Mouse (Mus musculus) stomach, embryonic 14.5 days (tissue): ENCODE results near the gene Malrd1. TPM values are rescaled to one million over a fixed set of nuclear protein-coding genes. Genes with fewer than 3 reads are reported as not detected.
A peak's percentile ranks its signal among the peaks of the same experiment; 100 is the strongest.

Source experiments
- ATAC-seq: fragments of 200-750 bp; cut with Nextera tagmentation; 2 replicates; pipeline ENCODE4 v1.8.0; 2017; ENCODE audit warnings: low read depth, moderate TSS enrichment; ENCODE audit not compliant: insufficient number of reproducible peaks, insufficient read depth, low FRiP score
- H3K27ac ChIP-seq: fragments of 300-500 bp; sonication (generic); 2 replicates; pipeline ENCODE4 v1.5.1; 2014; ENCODE audit warnings: mild to moderate bottlenecking, low read length, moderate library complexity, mixed read lengths
- H3K27me3 ChIP-seq: fragments of 300-500 bp; sonication (generic); 2 replicates; pipeline ENCODE4 v1.6.1; 2014; ENCODE audit warnings: low read length, control low read depth, mixed read lengths; ENCODE audit not compliant: control insufficient read depth, insufficient read depth
- H3K36me3 ChIP-seq: fragments of 300-500 bp; sonication (generic); 2 replicates; pipeline ENCODE4 v1.6.1; 2014; ENCODE audit warnings: mild to moderate bottlenecking, control low read depth, low read length, moderate library complexity, mixed read lengths; ENCODE audit not compliant: control insufficient read depth, insufficient read depth
- H3K4me1 ChIP-seq: fragments of 300-500 bp; sonication (generic); 2 replicates; pipeline ENCODE4 v1.6.1; 2014; ENCODE audit warnings: low read length, control low read depth, mixed read lengths; ENCODE audit not compliant: control insufficient read depth, insufficient read depth
- H3K4me2 ChIP-seq: fragments of 300-500 bp; sonication (generic); replicated peaks from 2 replicates; pipeline ENCODE4 v1.6.1; 2014; ENCODE audit warnings: low read depth, low read length, control low read depth
- H3K4me3 ChIP-seq: fragments of 300-500 bp; sonication (generic); 2 replicates; pipeline ENCODE4 v1.5.1; 2014; ENCODE audit warnings: low read depth, low read length, control low read depth
- H3K9ac ChIP-seq: fragments of 300-500 bp; sonication (generic); replicated peaks from 2 replicates; pipeline ENCODE4 v1.6.1; 2014; ENCODE audit warnings: low read depth, mild to moderate bottlenecking, control low read depth, low read length, moderate library complexity, mixed read lengths
- H3K9me3 ChIP-seq: fragments of 300-500 bp; sonication (generic); 2 replicates; pipeline ENCODE4 v1.6.1; 2016; ENCODE audit warnings: low read depth, low read length, control low read depth; ENCODE audit not compliant: control insufficient read depth
- WGBS: fragments of 180-500 bp; shearing (Covaris S2); extraction: QIAGEN DNeasy Blood & Tissue Kit; methylation state at CpG from one replicate; pipeline ENCODE4 v1.1.7; 2014; 5-methylcytosine and 5-hydroxymethylcytosine counted together
- polyA plus RNA-seq: library from polyadenylated mRNA; unstranded; fragments of >200 nt; fragmentation: Nextera tagmentation; extraction: Ambion mirVana; gene quantifications from 2 replicates; pipeline ENCODE4 v1.2.1, GENCODE M21; 2014

The Malrd1 gene
- polyA plus RNA-seq, 1 experiment from 2014 or later = 0.12 TPM

GRCm38 (mm10) chr2:16110696-16111095, 584.4 kb downstream of the Malrd1 start:
- Histone ChIP-seq H3K9ac (no peak overlapping the region), H3K9me3 (no peaks in the 10 kb centered on the region), H3K4me2 (no peak overlapping the region), H3K4me3 (no peak overlapping the region), H3K4me1 (no peaks in the 10 kb centered on the region), H3K36me3 (no peaks in the 10 kb centered on the region), H3K27ac (no peak overlapping the region), H3K27me3 (no peaks in the 10 kb centered on the region)
- 65% methylated on average over 3 of the region's 3 CpGs for WGBS
- 0 out of 2 replicates have a peak, but pooled peaks have one; percentile 18 for ATAC-seq

GRCm38 (mm10) chr2:16113333-16113732, 587.1 kb downstream of the Malrd1 start:
- 85% methylated on average over 2 of the region's 2 CpGs for WGBS
- H3K27ac ChIP-seq = no peak overlapping the region
- H3K4me3 ChIP-seq = no peak overlapping the region
- H3K9ac ChIP-seq = no peak overlapping the region
- no peak overlapping the region for H3K4me2 ChIP-seq
- H3K27me3 ChIP-seq = no peaks in the 10 kb centered on the region
- H3K9me3 ChIP-seq = no peaks in the 10 kb centered on the region
- no peaks in the 10 kb centered on the region for H3K4me1 ChIP-seq
- no peaks in the 10 kb centered on the region for H3K36me3 ChIP-seq
- ATAC-seq = no peak

GRCm38 (mm10) chr2:16147999-16148398, 621.7 kb downstream of the Malrd1 start:
- WGBS = 28% methylated on average over 1 of the region's 1 CpGs

GRCm38 (mm10) chr2:16152623-16153022, 626.3 kb downstream of the Malrd1 start:
- H3K4me1 ChIP-seq = no peaks in the 10 kb centered on the region
- H3K36me3 ChIP-seq = no peaks in the 10 kb centered on the region
- H3K27me3 ChIP-seq = no peaks in the 10 kb centered on the region
- ATAC-seq = peak; percentile 65; the same call in 1 of the 2 replicates
- H3K4me2 ChIP-seq = no peak overlapping the region
- no peak overlapping the region for H3K4me3 ChIP-seq
- H3K27ac ChIP-seq = no peak overlapping the region
- H3K9me3 ChIP-seq = no peaks in the 10 kb centered on the region
- no peak overlapping the region for H3K9ac ChIP-seq

More at GRCm38 (mm10) chr2:16147999-16148398, 621.7 kb downstream of the Malrd1 start:
- Histone ChIP-seq H3K27ac (no peak overlapping the region), H3K4me2 (no peak overlapping the region), H3K4me1 (no peaks in the 10 kb centered on the region), H3K27me3 (no peaks in the 10 kb centered on the region), H3K9me3 (no peaks in the 10 kb centered on the region), H3K36me3 (no peaks in the 10 kb centered on the region), H3K9ac (no peak overlapping the region), H3K4me3 (no peak overlapping the region)
- no peak for ATAC-seq

GRCm38 (mm10) chr2:16163246-16163989, 637.1 kb downstream of the Malrd1 start:
- 70% methylated on average over 5 of the region's 5 CpGs for WGBS
- Histone ChIP-seq H3K4me3 (no peak overlapping the region), H3K27ac (no peak overlapping the region), H3K27me3 (no peaks in the 10 kb centered on the region), H3K4me1 (no peaks in the 10 kb centered on the region), H3K4me2 (no peak overlapping the region), H3K9ac (no peak overlapping the region), H3K36me3 (no peaks in the 10 kb centered on the region), H3K9me3 (no peaks in the 10 kb centered on the region)
- ATAC-seq = no peak

- no peaks in the 10 kb centered on the region for H3K4me1 ChIP-seq
- no peaks in the 10 kb centered on the region for H3K9me3 ChIP-seq
- H3K9ac ChIP-seq = no peak overlapping the region
- no peak overlapping the region for H3K4me3 ChIP-seq
- H3K27me3 ChIP-seq = no peaks in the 10 kb centered on the region
- 71% methylated on average over 2 of the region's 2 CpGs for WGBS
- H3K27ac ChIP-seq = no peak overlapping the region
- ATAC-seq = no peak
- H3K4me2 ChIP-seq = no peak overlapping the region
- no peaks in the 10 kb centered on the region for H3K36me3 ChIP-seq
Observed at GRCm38 (mm10) chr2:16168611-16169010, 642.3 kb downstream of the Malrd1 start.

GRCm38 (mm10) chr2:16172086-16172485, 645.8 kb downstream of the Malrd1 start:
- Histone ChIP-seq H3K36me3 (no peaks in the 10 kb centered on the region), H3K9me3 (no peaks in the 10 kb centered on the region), H3K4me3 (no peak overlapping the region), H3K9ac (no peak overlapping the region), H3K4me1 (no peaks in the 10 kb centered on the region), H3K27me3 (no peaks in the 10 kb centered on the region), H3K4me2 (no peak overlapping the region), H3K27ac (no peak overlapping the region)
- no peak for ATAC-seq

- H3K27me3 ChIP-seq = no peaks in the 10 kb centered on the region
- H3K27ac ChIP-seq = no peak overlapping the region
- WGBS = 39% methylated on average over 2 of the region's 2 CpGs
- H3K4me2 ChIP-seq = no peak overlapping the region
- H3K4me1 ChIP-seq = no peaks in the 10 kb centered on the region
- ATAC-seq = no peak
- H3K9ac ChIP-seq = no peak overlapping the region
- no peaks in the 10 kb centered on the region for H3K36me3 ChIP-seq
- no peak overlapping the region for H3K4me3 ChIP-seq
- H3K9me3 ChIP-seq = no peaks in the 10 kb centered on the region
Observed at GRCm38 (mm10) chr2:16173355-16173754, 647.1 kb downstream of the Malrd1 start.

- Histone ChIP-seq H3K36me3 (no peaks in the 10 kb centered on the region), H3K27me3 (no peaks in the 10 kb centered on the region), H3K4me1 (no peaks in the 10 kb centered on the region), H3K27ac (no peak overlapping the region), H3K4me3 (no peak overlapping the region), H3K9ac (no peak overlapping the region), H3K4me2 (no peak overlapping the region), H3K9me3 (no peaks in the 10 kb centered on the region)
- no peak for ATAC-seq
- 77% methylated on average over 2 of the region's 2 CpGs for WGBS
Observed at GRCm38 (mm10) chr2:16182140-16182539, 655.9 kb downstream of the Malrd1 start.
